Mouse (Mus musculus) MEL (cell line): ENCODE results near the gene Gatad2a.

Experiments
- BHLHE40 ChIP-seq: IDR thresholded peaks from 2 replicates; pipeline ENCODE4 v1.6.1; 2012; ENCODE audit warnings: low read depth, mild to moderate bottlenecking, inconsistent platforms, low read length, improper control_type of control experiment, borderline replicate concordance
- CHD2 ChIP-seq: IDR thresholded peaks from 2 replicates; pipeline ENCODE4 v1.6.1; 2011; ENCODE audit warnings: low read length, improper control_type of control experiment
- CTCF ChIP-seq, 3 experiments: IDR thresholded peaks in 2 of 3; conservative IDR thresholded peaks in 1 of 3; 2 replicates each; pipeline ENCODE4 v1.5.1; 2011 to 2012; ENCODE audit warnings: low read length in 3 of 3, low read depth in 2 of 3, mild to moderate bottlenecking in 2 of 3, improper control_type of control experiment in 1 of 3, inconsistent platforms in 1 of 3, mixed read lengths in 1 of 3, moderate library complexity in 1 of 3; ENCODE audit not compliant: control insufficient read depth in 1 of 3, insufficient read depth in 1 of 3, poor library complexity in 1 of 3, severe bottlenecking in 1 of 3
- EP300 ChIP-seq, 2 experiments: IDR thresholded peaks; 2 replicates each; pipeline ENCODE4 v1.6.1; 2011; ENCODE audit warnings: improper control_type of control experiment in 2 of 2, low read length in 2 of 2, low read depth in 1 of 2, mild to moderate bottlenecking in 1 of 2
- GABPA ChIP-seq: IDR thresholded peaks from 2 replicates; pipeline ENCODE4 v1.6.1; 2012; ENCODE audit warnings: low read depth, mild to moderate bottlenecking, inconsistent platforms, low read length, improper control_type of control experiment, moderate library complexity
- GATA1 ChIP-seq: IDR thresholded peaks from 2 replicates; pipeline ENCODE4 v1.6.1; 2011; ENCODE audit warnings: low read depth, low read length, improper control_type of control experiment
- MAZ ChIP-seq: IDR thresholded peaks from 2 replicates; pipeline ENCODE4 v1.6.1; 2012; ENCODE audit warnings: low read depth, mild to moderate bottlenecking, inconsistent platforms, low read length, improper control_type of control experiment
- POLR2A ChIP-seq, 2 experiments: IDR thresholded peaks; 2 replicates each; pipeline ENCODE4 v1.6.1; 2011 to 2012; ENCODE audit warnings: low read length in 2 of 2, mild to moderate bottlenecking in 2 of 2, control low read depth in 1 of 2, improper control_type of control experiment in 1 of 2, low read depth in 1 of 2, moderate library complexity in 1 of 2; ENCODE audit not compliant: control insufficient read depth in 1 of 2, insufficient read depth in 1 of 2, poor library complexity in 1 of 2
- RAD21 ChIP-seq: IDR thresholded peaks from 2 replicates; pipeline ENCODE4 v1.6.1; 2011; ENCODE audit warnings: mild to moderate bottlenecking, low read depth, low read length, improper control_type of control experiment
- TAL1 ChIP-seq: IDR thresholded peaks from 2 replicates; pipeline ENCODE4 v1.6.1; 2012; ENCODE audit warnings: mild to moderate bottlenecking, inconsistent platforms, low read length, moderate library complexity, mixed read lengths
- TCF12 ChIP-seq: IDR thresholded peaks from 2 replicates; pipeline ENCODE4 v1.6.1; 2014; ENCODE audit warnings: low read depth, mild to moderate bottlenecking, inconsistent platforms, low read length, improper control_type of control experiment, moderate library complexity
- USF1 ChIP-seq: IDR thresholded peaks from 2 replicates; pipeline ENCODE4 v1.6.1; 2014; ENCODE audit warnings: low read depth, mild to moderate bottlenecking, inconsistent platforms, low read length, improper control_type of control experiment, moderate library complexity

DNA sequence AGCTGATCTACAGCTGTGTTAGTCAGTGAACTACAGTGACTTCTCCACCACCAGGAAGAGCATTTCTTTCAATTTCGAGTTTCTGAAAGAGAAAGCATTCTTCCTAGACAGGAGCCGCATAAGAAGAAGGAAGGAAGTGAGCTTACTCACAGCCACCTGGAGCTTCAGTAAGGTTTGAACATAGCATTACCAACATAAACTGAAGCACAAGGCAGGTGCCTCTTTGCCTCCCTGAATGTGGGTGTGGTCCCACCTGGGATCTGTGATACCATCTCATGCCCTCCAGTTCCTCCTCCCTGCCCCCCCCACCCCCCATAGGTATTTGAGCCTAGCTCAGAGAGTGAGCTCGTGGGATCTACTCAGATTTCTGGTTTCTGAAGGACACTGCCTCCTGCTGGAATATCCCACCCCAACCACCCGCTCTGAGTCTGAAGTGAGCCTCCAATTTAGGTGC lies 7.0 kb upstream of the Gatad2a start:
- no peak; the same call in 1 of the 2 replicates for TF ChIP-seq RAD21
- no peak for TF ChIP-seq EP300 (IDR thresholded peaks at IDR 0.05; ENCODE audit: low read depth in 1 of 2, low read length in 2 of 2)
- TF ChIP-seq GABPA: no peak
- TF ChIP-seq CTCF (IDR thresholded peaks at IDR 0.05 in 2 of 3, conservative IDR thresholded peaks at IDR 0.05 in 1 of 3; ENCODE audit: control insufficient read depth in 1 of 3, insufficient read depth in 1 of 3, low read depth in 2 of 3, low read length in 3 of 3, poor library complexity in 1 of 3, severe bottlenecking in 1 of 3): peak in 2 of 3 experiments; percentile 28 to 36; a peak in 3 of 6 replicates
- no peak for TF ChIP-seq TCF12
- TF ChIP-seq GATA1: no peak
- TF ChIP-seq CHD2: no peak
- TF ChIP-seq TAL1: no peak
- no peak for TF ChIP-seq MAZ
- TF ChIP-seq POLR2A (IDR thresholded peaks at IDR 0.05; ENCODE audit: control insufficient read depth in 1 of 2, insufficient read depth in 1 of 2, low read depth in 1 of 2, low read length in 2 of 2, poor library complexity in 1 of 2): no peak
- no peak for TF ChIP-seq BHLHE40
- TF ChIP-seq USF1: no peak
